Mouse (Mus musculus) ES-Bruce4 (cell line): Measurements from ENCODE around the gene Tecpr1. TPM values are rescaled to one million over a fixed set of nuclear protein-coding genes. Genes with fewer than 3 reads are reported as not detected.

Source experiments
- H3K27ac ChIP-seq: 2 replicates; pipeline ENCODE4 v1.5.1; 2012; ENCODE audit warnings: low read length, inconsistent platforms; ENCODE audit not compliant: insufficient read depth
- H3K27me3 ChIP-seq: 2 replicates; pipeline ENCODE4 v1.6.1; 2012; ENCODE audit warnings: mild to moderate bottlenecking, low read length, inconsistent platforms; ENCODE audit not compliant: control insufficient read depth, poor library complexity, insufficient read depth, severe bottlenecking
- H3K36me3 ChIP-seq: 2 replicates; pipeline ENCODE4 v1.6.1; 2012; ENCODE audit warnings: inconsistent platforms, mild to moderate bottlenecking, low read length, moderate library complexity; ENCODE audit not compliant: control insufficient read depth, poor library complexity, insufficient read depth, severe bottlenecking
- H3K4me1 ChIP-seq: one replicate; pipeline ENCODE4 v1.8.1; 2011; ENCODE audit warnings: low read length; ENCODE audit not compliant: control insufficient read depth, insufficient read depth
- H3K4me3 ChIP-seq: 2 replicates; pipeline ENCODE4 v1.5.1; 2011; ENCODE audit warnings: low read depth, mild to moderate bottlenecking, low read length
- H3K9ac ChIP-seq: 2 replicates; pipeline ENCODE4 v1.6.1; 2012; ENCODE audit warnings: low read depth, mild to moderate bottlenecking, inconsistent platforms; ENCODE audit not compliant: poor library complexity, severe bottlenecking
- H3K9me3 ChIP-seq: replicated peaks from 2 replicates; pipeline ENCODE4 v1.6.1; 2012; ENCODE audit warnings: mild to moderate bottlenecking, low read length, inconsistent platforms; ENCODE audit not compliant: control insufficient read depth, poor library complexity, insufficient read depth, severe bottlenecking
- CTCF ChIP-seq: IDR thresholded peaks from one replicate; pipeline ENCODE4 v1.8.1; 2011; ENCODE audit warnings: low read depth, low read length
- EP300 ChIP-seq: IDR thresholded peaks from 2 replicates; pipeline ENCODE4 v1.6.1; 2011; ENCODE audit warnings: low read depth, low read length; ENCODE audit not compliant: insufficient read depth
- POLR2A ChIP-seq: IDR thresholded peaks from one replicate; pipeline ENCODE4 v1.8.1; 2011; ENCODE audit warnings: low read length; ENCODE audit not compliant: insufficient read depth
- polyA plus RNA-seq: library from polyadenylated mRNA; stranded (reverse); fragments of >200 nt; gene quantifications from 2 replicates; pipeline ENCODE4 v1.2.4, GENCODE M21; 2011; ENCODE audit warnings: low read depth; ENCODE audit not compliant: missing spikeins, insufficient read depth, insufficient read length

The Tecpr1 gene
- polyA plus RNA-seq, 1 experiment: 10.7 TPM

- Histone ChIP-seq H3K27ac (peak overlapping the region; percentile 37), H3K9me3 (no peaks in the 10 kb centered on the region), H3K4me1 (peaks cover 4% of the 10 kb centered on the region), H3K4me3 (peak overlapping the region; percentile 5; the same call in 1 of the 2 replicates), H3K9ac (0 out of 2 replicates have a peak overlapping the region, but pooled peaks have one; percentile 4), H3K36me3 (peaks cover 17% of the 10 kb centered on the region), H3K27me3 (no peaks in the 10 kb centered on the region)
- no peak for TF ChIP-seq EP300
Observed at GRCm38 (mm10) chr5:144182542-144183247, 40.7 kb downstream of the Tecpr1 start.

DNA sequence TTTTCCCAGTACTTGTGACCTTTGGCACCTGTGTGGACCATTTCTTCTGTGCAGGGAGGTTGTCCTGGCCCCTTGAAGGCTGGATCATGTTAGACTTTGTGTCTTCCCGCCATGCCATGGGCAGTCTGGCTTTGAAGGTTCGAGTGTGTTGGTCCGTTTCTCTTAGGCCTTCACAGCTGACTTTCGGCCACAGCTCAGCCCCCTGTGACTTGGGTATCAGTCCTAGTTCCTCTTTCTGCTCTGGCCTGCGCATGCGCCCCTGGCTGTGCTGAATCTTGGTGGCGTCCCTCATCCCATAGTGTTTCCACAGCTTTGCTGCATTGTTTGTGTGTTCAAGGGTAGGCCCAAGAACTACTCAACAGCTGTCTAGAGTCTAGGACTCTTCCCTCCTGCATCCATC, 42.2 kb downstream of the Tecpr1 start:
- TF ChIP-seq POLR2A: no peak
- no peak for TF ChIP-seq EP300
- TF ChIP-seq CTCF: no peak
- Histone ChIP-seq H3K27ac (no peak overlapping the region), H3K4me1 (peaks cover 4% of the 10 kb centered on the region), H3K27me3 (no peaks in the 10 kb centered on the region), H3K9me3 (no peaks in the 10 kb centered on the region), H3K4me3 (no peak overlapping the region), H3K9ac (no peak overlapping the region), H3K36me3 (peaks cover 17% of the 10 kb centered on the region)

DNA sequence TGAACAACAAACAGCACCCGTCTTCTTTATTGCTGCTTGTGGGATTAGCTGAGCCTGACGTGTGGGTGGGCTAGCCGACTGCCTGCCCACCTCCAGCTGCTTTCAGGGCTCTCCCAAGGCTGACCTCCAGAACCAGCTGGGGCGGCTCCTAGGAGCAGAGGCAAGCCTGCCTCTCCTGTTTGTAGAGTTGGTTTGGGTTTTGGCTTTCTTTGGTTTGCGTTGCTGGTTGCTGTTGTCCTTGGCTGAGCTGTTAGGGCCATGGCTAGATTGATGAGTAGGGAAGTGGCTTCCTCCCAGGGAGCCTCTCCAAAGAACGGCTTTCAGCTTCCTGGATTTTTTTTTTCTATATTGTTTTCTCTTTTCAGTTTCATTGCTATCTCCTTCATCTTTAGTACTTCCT, 45.2 kb downstream of the Tecpr1 start:
- no peaks in the 10 kb centered on the region for H3K27me3 ChIP-seq
- no peak overlapping the region for H3K27ac ChIP-seq
- no peak overlapping the region for H3K4me3 ChIP-seq
- no peak overlapping the region for H3K9ac ChIP-seq
- no peaks in the 10 kb centered on the region for H3K9me3 ChIP-seq
- TF ChIP-seq EP300 (no peak), CTCF (no peak), POLR2A (no peak)
- H3K36me3 ChIP-seq: peaks cover 24% of the 10 kb centered on the region
- H3K4me1 ChIP-seq: no peaks in the 10 kb centered on the region

DNA sequence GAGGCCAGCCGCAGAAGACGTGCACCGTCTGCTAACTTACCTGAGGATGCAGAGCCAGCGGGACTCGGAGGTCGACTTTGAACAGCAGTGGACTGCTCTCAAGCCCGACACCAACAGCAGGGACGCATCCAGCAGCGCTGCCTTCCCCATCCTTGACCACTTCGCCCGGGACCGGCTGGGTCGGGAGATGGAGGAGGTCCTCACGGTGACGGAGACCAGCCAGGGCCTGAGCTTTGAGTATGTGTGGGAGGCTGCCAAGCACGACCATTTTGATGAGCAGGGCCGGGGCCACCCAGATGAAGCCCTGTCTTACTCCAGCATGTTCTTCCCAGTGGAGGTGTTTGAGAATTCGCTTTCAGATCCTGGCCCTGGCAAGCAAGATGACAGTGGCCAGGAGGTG, 49.8 kb downstream of the Tecpr1 start:
- Histone ChIP-seq H3K36me3 (peaks cover 53% of the 10 kb centered on the region), H3K27ac (no peak overlapping the region), H3K27me3 (no peaks in the 10 kb centered on the region), H3K4me1 (no peaks in the 10 kb centered on the region), H3K9ac (no peak overlapping the region), H3K9me3 (no peaks in the 10 kb centered on the region), H3K4me3 (no peak overlapping the region)
- TF ChIP-seq POLR2A (no peak), EP300 (no peak), CTCF (no peak)

DNA sequence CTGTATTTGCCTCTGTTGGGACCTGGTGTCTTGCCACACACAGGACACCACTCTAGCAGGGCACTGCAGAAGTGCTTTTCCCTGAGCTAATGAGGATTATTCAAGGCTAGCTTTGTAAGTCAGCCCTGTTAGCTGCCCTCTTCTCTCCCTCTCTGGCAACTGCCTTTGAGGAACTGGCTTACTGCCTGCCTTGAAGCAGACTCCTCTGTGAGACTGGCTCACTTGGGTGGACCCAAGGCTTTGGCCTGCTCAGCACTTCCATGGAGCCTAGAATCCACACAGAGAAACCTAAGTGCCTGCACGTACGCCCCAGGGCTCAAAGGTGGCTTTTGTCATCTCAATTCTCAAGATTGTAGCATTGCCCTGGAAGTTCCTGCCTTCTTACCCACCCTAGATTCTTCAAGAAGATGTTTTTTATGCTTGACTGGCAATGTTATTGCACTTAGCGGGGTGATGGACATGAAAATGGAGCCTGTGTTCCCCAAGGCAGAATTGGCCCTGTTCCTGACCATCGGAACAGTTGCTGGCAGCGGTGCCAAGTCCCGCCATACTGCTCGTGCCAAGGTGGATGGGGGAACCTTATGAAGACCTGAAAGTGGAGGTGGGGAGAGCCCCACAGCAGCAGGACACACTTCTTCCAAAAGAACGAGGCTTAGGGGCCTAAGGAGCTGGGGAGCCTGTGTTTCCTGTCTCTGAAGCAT, 54.0 kb downstream of the Tecpr1 start:
- H3K4me1 ChIP-seq: no peaks in the 10 kb centered on the region
- H3K27ac ChIP-seq: no peak overlapping the region
- no peaks in the 10 kb centered on the region for H3K27me3 ChIP-seq
- no peak for TF ChIP-seq POLR2A
- no peaks in the 10 kb centered on the region for H3K9me3 ChIP-seq
- H3K36me3 ChIP-seq: peaks cover 61% of the 10 kb centered on the region
- H3K9ac ChIP-seq: no peak overlapping the region
- H3K4me3 ChIP-seq: no peak overlapping the region

DNA sequence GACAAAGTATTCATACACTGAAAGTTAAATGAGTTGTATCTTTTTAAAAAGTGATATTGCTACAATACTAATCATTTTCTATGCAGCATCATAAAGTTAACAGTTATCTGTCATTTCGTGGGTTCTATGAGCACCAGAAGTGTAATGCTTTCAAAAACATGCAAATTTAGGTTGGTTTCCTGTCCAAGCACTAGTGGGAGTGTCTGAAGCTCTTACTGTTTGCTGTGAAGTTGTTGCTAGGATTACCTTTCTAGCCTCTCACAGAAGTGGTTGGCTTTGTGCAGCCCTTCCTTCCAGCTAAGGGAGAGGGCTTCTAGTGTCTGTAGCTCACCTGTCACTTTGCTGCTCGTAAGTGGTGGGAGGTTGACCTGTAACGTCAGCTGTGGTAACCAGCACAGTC, 57.7 kb downstream of the Tecpr1 start:
- Histone ChIP-seq H3K9ac (no peak overlapping the region), H3K4me1 (peaks cover 1% of the 10 kb centered on the region), H3K9me3 (no peaks in the 10 kb centered on the region), H3K4me3 (no peak overlapping the region), H3K27ac (no peak overlapping the region), H3K27me3 (no peaks in the 10 kb centered on the region), H3K36me3 (peaks cover 38% of the 10 kb centered on the region)
- TF ChIP-seq EP300 (no peak), CTCF (no peak), POLR2A (no peak)
